Mouse (Mus musculus) small intestine, adult 2 months (tissue): ENCODE results near the gene Usp3.

ENCODE experiments used
- CTCF ChIP-seq: fragments of 200-500 bp; IDR thresholded peaks from 2 replicates; pipeline ENCODE4 v1.5.1; 2012; ENCODE audit warnings: low read depth, mild to moderate bottlenecking, control low read depth, inconsistent platforms, low read length, moderate library complexity, mixed read lengths; ENCODE audit not compliant: insufficient replicate concordance, insufficient read length; ENCODE audit errors: extremely low read depth
- POLR2A ChIP-seq: fragments of 200-500 bp; IDR thresholded peaks from 2 replicates; pipeline ENCODE4 v1.6.1; 2012; ENCODE audit warnings: low read depth, mild to moderate bottlenecking, control low read depth, inconsistent platforms, low read length, moderate library complexity

GRCm38 (mm10) chr9:66614547-66614946 is 21.6 kb upstream of the Usp3 start:
- no peak for TF ChIP-seq POLR2A
- no peak for TF ChIP-seq CTCF
